Mouse (Mus musculus): ENCODE results near the gene 5031439G07Rik.
"Not testable (repeated sequence)": the region's sequence is repeated elsewhere in the genome, so short reads cannot be mapped to it uniquely, and the experiment has no call there.

5031439G07Rik gene

DNA sequence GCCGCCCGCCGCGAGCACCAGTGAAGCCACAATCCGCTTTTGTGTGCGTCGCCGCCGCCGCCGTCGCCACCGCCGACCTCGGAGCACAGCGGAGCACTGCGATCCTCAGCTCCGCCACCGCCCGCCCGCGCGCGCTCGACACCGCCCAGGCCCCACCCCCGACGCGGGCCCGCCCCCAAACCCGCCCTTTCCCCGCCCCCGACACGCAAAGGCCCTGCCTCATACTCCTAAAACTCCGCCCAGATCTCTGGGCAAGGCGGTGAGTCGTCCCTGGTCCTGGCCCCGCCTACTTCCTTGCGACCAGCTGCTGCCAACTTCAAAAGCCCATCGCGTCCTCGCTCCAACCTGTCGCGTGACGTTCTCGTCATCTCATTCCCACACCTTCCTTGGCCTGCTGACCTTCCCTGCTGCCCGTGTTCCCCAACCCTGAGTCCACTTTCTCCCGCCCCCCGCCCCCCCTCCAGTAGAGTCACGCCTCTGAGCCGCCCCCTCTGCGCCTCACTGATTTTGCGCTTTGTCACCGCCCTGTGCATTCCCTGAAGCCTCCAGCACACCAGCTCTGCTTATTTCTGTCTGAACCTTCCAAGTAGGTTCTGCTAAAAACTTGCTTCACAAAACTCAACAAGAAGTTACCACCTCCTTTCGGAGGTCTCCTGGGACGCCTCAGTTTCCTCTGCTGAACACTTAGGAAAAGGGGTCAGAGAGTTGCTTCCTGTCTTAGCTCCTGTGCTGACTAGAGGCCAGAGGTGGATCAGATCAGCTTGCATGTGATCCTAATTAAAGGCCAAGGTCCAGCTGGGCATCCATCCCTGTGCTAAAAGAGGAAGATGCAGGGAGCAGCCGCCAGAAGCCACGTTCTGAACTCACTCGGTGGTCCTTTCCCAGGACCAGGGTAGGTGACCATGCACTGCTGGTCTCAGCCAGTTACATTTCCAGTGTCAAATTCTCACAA, at the start of gene 5031439G07Rik:
5031439G07Rik (minus strand) TSS at position 678 of the 952 bp plus-strand sequence.
- peak; percentile 94 to 97 for DNase-seq

DNA sequence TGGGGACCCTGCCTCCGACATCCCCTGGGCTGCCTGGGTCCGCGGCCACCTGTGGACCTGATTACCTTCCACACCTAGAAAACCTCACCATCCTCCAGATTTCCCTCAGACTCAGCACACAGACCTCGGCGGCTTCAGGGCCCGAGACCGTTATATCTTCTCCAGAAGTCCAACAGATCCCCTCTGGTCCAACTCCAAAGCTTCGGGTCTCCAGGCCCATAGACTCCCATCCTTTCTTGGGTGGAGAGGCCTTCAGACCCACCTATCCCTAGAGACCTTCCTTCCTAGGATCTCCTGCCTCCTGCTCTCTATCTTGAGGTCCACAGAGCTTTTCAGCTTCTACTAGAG, 49.0 kb upstream of the 5031439G07Rik start:
- DNase-seq: no peak

DNA sequence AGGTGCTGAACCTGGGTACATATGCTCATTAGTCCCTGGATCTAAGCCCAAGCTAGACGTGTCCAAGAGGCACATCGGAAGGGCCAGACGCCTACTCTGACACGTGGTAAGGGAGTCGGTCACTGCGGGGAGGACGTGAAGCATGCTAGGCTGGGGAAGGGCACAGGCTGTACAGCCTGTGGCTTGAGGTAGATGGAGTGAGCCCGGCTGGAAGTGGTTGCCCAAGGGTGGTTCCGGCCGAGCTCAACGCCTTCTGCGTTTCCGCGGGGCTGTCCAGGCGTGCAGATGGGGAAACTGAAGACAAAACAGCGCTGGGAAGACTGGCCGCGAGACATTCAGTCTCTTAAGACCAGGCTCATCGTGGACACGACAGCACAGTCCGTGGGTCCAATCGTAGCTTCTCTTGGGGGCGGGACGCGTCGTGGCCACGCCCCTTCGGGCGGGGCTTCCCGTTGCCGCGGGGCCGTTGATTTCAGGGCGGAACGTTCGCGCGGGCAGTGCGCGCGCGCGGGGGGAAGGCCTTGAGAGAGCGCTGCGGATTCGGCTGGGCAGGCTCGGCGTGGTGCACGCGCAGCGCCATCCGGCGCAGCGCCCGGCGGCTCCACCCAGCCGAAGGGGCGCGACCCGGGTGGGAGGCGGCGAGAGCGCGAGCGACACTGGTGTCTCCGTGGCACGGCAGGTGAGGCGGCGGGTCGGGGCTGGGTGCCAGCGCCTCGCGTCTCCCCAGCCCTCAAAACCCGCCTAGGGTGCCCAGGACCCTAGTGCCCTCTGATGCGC, 48.4 kb upstream of the 5031439G07Rik start:
- DNase-seq: peak; percentile 96 to 97

DNA sequence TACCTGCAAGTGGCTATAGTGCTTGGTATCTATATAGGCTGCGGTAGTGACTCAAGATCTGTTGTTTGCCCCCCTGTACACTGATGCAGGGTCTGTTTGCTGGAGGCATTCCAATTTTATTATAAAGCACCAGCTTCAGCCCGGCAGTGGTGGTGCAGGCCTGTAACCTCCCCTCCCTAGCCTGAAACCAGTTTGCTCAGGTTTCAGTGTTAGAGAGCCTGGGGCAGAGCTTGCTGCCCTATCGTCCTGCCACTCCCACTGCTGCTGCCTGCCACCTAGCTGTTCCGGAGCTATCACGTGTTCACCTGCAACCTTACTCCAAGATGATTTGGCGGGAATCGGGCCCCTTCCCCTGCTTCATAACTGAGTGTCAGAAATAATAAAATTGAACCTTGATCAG, 45.6 kb upstream of the 5031439G07Rik start:
- DNase-seq: peak; percentile 18 to 55

DNA sequence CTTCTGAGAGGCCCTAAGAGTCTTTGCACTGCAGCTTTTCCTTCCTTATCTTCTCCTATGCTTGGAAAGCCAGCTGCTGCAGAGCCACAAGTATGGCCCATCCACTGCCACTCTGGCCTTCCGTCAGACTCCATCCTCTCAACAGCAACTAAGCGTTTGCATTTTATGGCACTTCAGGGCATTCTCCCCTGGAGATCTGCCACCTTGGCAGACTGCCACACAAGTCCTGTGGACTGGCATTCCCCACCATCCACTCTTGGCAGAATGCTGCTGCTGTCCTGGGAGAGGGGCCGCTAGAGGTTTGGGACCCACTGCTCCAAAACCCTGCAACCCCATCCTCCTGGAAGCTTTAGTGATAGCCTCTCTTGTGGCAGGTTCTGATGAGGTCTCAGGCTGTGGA, 43.5 kb upstream of the 5031439G07Rik start:
- DNase-seq: no peak

DNA sequence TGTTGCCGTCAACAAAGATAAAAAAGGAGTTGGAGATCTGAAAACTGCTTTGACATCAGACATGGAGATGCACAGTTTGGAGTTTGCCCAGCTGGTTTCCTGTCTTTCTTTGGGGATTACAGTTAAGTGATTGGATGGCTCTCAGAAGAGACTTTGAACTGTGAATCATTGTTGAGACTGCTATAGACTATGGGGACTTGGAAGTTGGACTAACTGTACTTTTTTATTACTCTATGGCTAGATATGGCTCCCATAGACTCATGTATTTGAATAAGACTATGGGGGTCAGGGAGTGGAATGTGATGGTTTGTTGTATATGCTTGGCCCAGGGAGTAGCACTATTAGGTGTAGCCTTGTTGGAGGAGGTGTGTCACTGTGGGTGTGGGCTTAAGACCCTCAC, 42.3 kb upstream of the 5031439G07Rik start:
- DNase-seq: not testable (repeated sequence)

DNA sequence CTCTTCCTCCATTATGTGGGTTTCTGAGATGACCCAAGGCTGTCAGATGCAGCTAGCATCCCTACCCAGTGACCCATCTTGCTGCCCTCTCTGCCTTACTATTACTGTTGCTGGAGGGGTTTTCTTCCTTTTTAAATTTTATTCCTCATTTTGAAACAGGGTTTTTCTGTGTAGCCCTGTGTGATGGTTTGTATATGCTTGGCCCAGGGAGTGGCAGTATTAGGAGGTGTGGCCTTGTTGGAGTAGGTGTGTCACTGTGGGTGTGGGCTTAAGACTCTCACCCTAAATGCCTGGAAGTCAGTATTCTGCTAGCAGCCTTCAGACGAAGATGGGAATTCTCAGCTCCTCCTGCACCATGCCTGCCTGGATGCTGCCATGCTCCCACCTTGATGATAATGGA, 40.3 kb upstream of the 5031439G07Rik start, which contains the start of gene Fam118a:
Fam118a (plus strand) TSS at position 301 of the 400 bp plus-strand sequence.
- not testable (repeated sequence) for DNase-seq

DNA sequence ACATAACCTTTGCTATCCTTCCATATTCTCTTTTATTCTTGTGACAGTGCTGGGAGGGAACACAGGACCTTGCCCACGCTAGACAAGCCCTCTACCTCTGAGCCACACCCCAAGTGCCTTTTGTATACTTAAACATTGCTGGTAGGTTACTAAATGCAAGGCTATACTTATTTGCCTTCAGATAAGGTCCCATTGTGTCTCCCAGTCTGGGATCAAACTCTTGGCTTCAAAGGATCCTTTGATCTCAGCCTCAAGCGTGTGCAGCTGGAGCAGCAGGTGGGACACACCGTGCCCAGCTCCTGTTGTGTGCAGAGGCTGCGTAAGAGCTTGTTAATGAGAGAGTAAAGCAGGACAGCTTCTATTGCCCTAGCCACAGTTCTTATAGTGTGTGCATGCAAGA, 39.4 kb upstream of the 5031439G07Rik start:
- no peak for DNase-seq

DNA sequence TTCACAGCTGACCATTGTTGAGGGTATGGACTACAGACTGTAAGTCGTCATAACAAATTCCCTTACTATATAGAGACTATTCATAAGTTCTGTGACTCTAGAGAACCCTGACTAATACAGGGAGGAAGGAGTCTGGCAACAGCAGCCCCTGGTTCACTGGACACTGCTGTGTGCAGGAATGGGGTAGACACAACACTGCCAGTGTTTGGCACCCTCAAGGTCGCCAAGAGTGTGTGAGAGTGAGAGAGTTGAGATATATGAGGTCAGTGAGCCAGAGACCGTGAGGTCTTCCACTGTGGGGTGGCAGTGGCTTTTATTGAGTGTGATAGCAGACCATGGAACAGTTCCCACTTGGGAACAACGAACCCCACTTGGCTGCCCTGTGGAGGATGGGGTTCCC, 37.8 kb upstream of the 5031439G07Rik start:
- no peak for DNase-seq

DNA sequence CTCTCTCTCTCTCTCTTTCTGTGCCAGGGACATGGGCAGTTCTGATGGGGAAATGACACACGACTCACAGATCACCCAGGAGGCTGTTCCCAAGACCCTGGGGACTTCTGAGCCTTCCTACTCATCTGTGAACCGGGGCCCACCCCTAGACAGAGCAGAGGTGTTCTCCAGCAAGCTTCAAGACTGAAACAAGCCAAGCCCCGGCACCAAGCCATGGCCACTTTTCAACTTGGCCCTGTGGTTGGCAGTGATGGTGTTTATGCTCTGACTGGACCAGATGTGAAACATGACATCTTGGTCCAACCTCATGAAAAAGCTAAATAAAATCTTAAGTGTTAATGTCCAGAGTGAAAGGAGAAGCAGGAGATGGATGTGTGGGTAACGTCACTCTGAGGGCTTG, 33.9 kb upstream of the 5031439G07Rik start:
- DNase-seq: no peak

DNA sequence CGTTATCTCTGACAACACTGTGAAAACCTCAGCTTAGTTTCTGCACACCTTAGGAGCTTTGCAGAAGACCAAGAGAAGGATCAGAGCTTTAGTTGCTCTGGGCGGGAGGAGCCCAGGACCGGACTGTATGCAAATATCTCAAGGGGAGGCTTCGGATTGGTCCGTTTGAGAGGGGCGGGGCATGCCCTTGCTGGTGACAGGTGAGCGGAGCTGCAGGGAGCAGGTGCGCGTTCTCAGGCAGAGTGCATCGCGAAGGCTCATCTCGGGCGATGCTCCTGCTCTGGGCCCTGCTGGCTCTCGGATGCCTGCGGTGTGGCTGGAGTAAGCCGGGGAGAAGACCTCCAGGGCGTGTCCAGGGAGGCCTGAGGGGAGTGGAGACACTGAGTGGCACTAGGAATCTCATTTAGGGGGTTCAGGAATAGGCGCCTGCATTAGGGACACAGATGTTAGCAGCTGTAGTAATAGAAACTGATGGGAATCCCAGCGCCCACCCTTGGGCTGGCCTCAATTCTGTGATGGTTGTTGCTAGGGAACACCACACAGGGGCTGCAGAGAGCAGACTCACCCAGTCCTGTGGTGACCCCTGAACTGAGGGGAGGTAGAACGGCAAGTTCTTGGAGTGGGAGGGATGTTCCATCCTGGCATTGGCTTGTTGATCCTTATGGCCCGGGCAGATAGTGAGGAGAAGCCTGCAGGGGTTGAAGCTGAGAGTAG, 28.8 kb upstream of the 5031439G07Rik start, which contains the start of gene Upk3a:
Upk3a (plus strand) TSS at position 191 of the 714 bp plus-strand sequence.
- peak; percentile 69 to 78 for DNase-seq

DNA sequence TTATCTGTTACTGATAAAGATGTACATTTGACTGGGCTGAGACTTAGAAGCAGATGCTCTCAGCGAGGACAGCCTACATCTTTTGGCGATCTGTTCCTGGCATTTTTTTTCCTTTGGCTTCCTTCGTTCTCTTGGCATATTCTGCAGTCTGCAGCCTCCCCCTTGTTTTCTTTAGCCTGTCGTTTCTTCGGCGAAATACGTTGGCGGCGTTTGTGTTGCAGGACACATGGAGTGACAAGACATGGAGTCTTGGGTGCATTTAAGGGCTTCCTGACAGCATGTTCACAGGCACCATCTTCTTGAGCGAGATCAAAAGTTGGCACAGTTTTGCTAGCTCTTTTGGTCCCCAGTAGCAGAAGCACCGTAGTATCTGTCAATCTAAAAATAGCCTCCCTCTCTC, 27.4 kb upstream of the 5031439G07Rik start:
- DNase-seq: no peak

DNA sequence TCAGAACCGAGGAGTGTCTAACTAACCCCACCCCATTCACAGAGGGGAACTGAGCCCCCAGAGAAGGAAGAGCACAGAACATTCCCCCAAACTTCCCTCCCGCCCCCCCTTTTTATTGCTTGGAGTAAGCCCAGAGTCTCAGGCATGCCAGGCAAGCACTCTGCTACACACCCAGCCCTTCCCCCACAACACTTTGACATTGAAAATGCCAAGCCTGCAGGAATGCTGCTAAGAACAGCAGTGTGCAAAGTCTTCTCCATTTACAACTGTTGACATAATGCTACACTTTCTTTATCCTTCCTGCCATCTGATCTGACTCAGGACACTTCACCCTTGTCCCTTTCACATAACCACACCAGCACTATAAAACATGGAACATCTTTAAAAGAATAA, 24.3 kb upstream of the 5031439G07Rik start:
- DNase-seq: peak; percentile 18 to 44

DNA sequence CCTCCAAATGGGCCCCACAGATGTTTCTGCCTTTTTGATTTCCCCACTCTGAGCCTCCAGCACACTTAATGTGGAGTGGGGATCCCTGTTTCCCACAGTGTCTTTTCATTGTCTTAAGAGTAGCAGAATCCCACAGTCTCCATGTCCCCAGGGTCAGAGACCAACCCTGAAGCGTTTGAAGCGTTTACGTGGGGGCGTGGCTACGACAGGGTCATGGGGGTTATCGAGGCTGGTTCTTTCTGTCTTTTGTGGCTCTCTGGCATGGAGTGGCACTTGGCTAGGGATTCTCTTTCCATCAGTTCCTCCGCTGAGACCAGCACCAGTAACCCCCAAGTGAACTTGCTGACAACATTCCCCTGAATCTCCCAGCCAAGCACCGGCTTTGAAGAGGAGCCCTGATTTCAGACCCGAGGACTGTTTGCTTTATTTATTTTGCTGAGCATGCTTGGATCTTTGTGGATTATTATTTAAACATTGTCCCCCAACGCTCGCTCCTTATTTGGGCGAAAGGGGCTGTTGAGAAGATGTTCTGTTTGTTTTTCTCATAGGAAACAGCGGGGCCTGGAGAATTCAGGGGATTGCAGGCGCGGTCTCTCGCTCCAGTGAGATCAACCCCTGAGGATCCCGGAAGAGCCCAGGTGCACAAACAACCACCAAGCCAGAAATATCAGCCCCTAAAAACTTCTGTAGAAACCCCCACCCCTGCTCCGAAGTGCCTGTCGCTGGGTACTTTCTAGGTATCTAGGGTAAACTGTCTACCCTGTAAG, 23.7 kb upstream of the 5031439G07Rik start:
- no peak for DNase-seq

DNA sequence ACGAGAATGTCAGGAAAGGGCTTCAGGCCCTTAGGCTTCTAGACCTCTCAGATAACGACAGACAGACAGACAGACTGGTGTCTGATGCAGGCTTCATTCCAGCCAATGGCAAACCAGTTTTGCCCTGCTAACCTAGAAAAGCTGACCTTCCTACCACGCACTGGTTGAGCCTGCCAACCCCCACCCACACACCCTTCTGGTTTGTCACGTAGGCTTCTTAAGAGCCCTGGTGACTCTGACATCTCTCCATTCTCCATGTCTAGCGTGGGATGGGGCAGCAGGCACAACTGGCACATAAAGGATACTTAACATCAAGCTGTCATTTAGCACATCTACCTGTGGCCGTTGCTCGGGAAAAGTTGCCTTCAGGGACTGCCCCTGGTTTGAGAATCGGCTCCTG, 21.3 kb upstream of the 5031439G07Rik start:
- no peak for DNase-seq

DNA sequence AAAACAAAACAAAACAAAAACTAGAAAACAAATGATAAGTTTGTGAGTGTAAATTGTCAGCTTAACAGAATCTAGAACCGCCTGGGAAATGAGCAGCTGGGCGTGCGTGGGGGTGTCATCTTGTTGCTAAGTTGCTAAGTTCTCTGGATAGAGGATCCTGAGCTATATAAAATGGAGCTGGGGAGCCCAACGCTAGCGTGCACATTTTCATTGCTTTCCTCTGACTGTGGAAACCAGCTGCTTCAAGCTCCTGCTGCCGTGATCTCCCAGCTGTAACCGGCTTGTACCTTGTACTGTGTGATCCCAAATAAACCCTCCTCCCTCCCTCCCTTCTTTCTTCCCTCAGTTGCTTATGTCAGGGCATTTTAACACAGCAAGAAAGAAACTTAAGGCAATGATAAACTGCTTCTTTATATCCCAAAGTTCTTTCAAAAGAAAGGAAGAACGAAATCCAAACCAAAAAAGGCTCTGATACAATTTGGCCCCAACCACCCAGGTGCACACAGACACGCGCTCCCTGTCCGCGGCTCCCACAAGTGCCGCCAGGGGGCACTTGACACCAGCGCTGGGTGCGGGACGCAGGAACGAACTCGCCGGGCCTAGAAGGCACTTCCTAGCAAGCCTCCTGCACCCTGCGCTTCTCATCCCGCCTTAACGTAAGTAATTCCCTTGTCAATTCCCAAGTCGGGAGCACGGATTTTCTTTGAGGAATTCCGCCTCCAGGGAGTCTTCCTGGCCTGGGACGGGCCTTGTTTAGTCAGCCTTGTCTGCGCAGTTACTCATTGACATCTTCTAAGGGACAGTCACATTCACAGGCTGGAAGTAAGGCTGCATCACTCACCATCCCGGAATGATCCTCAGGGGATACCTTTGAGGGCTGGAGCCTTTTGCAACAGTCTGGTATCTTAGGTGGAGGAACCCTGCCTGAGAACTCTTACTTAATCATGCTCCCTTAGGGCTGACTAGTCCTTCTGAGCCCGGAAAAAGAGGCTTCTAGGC, 12.9 kb upstream of the 5031439G07Rik start:
- peak; percentile 69 to 75 for DNase-seq

DNA sequence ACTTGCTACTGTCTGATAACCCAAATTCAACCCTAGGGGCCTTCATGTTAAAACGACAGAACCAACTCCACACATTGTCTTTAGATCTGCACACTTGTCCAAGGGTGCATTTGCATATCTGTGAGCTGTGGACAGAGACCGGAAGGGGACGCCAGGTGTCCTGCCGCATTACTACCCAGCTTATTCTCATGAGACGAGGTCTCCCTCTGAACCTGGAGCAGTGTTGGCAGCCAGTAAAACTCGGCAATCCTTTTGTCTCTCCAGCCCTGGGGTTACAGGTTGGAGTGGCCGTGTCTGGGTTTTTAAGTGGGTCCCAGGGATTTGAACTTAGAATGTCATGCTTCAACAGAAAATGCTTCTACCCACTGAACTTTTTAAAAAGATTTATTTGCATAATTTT, 11.6 kb upstream of the 5031439G07Rik start:
- no peak for DNase-seq

DNA sequence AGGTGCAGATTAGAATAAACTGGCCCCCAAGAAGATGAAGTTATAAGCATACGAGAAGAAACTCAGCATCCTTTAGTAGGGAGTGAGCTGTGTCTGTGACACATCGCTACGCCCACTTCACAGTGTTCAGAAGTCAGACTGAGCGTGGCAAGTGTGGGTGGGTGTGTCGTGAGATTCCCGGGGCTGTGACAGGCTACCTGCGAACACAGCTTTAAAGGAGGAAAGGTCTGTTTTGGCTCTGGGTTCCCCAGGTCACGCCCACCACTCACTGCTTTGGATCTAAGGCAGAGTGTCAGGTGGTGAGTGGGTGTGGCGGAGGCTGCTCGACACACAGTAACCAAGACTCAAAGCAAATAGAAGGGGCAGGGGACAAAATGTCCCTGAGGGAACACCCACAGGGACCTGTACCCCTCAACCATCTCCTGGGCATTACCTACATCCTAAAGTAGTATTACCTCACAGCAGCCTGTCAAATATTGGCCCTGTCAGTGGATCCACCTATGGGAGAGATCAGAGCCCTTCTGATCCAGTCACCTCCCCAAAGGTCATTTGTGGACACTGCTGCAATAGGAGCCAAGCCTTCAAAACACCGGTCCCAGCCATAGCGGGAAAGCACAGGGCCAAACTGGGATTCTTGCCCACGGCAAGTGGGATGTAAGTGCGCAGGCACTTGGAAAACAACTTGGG, 9.6 kb upstream of the 5031439G07Rik start:
- no peak for DNase-seq

DNA sequence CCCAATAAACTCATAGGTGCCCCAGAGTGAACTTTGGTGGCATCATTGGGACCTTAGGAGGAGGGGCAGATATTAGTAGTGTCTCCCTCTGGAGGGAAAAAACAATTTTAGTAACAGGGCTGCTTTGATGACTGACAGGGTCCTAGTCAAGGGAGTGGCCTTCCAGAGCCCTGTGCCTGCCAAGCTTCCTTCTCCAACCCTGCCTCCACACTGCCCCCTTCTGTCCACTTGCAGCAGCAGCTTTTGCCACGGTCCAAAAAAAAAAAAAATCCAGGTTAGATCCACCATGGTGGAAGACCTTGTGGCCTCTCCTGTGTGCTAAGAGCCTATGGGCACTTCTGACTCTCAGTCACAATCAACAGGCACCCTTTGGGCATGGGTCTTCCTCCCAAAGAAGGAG, 7.6 kb upstream of the 5031439G07Rik start:
- DNase-seq: peak; percentile 57 to 65

DNA sequence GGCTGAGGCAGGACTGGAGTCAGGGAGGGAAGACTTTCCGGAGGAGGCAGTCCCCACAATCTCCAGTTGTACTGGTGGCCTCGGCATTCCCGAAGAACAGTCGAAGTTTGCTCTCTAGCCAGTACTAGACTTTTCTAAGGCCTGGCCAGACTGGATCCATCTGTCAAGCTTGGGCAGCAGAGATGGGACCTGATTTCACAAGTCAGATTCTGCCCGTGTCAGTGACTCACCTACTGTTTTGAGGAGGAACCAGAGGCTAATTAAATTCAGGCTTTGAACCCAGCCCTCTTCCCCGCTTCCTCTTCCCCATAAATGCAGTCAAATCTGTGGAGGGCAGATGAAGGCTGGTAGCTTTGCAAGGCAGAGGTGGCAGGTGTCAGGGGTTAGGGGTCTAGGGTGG, 6.7 kb upstream of the 5031439G07Rik start:
- no peak for DNase-seq

Data from lung, adult 18-20 months (tissue).